Mouse (Mus musculus) cerebellum, adult 2 months (tissue): ENCODE results near the gene Klhl21.

Source experiments
- CTCF ChIP-seq: fragments of 200-500 bp; IDR thresholded peaks from 2 replicates; pipeline ENCODE4 v1.5.1; 2011; ENCODE audit warnings: low read depth, mild to moderate bottlenecking, control low read depth, low read length, moderate library complexity, borderline replicate concordance; ENCODE audit not compliant: insufficient read depth
- POLR2A ChIP-seq: fragments of 200-500 bp; IDR thresholded peaks from 2 replicates; pipeline ENCODE4 v1.6.1; 2011; ENCODE audit warnings: low read length, control low read depth, borderline replicate concordance; ENCODE audit not compliant: insufficient read depth

GRCm38 (mm10) chr4:152043171-152043570, 34.6 kb downstream of the Klhl21 start:
- no peak for TF ChIP-seq CTCF
- TF ChIP-seq POLR2A: no peak
